Mouse (Mus musculus): ENCODE results near the gene Cdc42bpa. TPM values are rescaled to one million over a fixed set of nuclear protein-coding genes. Genes with fewer than 3 reads are reported as not detected.

Gene Cdc42bpa
- 10 to 100 TPM; 13.1 to 56.4 (median 26.7) TPM for total RNA-seq (2018; cell fraction: chromatin; rRNA removed)
- total RNA-seq (2018; cell fraction: cytosol; rRNA removed) = 1 to 10 TPM; 1.4 to 4.6 (median 3.3) TPM
- total RNA-seq (2018; cell fraction: nucleus; rRNA removed) = 10 to 100 TPM in 15 of 26 experiments, 1 to 10 TPM in 11; 5.4 to 27.4 (median 11.0) TPM
- polyA plus RNA-seq (2018) = 1.2 to 3.6 TPM (median 3.3 TPM) in 3 replicates

DNA sequence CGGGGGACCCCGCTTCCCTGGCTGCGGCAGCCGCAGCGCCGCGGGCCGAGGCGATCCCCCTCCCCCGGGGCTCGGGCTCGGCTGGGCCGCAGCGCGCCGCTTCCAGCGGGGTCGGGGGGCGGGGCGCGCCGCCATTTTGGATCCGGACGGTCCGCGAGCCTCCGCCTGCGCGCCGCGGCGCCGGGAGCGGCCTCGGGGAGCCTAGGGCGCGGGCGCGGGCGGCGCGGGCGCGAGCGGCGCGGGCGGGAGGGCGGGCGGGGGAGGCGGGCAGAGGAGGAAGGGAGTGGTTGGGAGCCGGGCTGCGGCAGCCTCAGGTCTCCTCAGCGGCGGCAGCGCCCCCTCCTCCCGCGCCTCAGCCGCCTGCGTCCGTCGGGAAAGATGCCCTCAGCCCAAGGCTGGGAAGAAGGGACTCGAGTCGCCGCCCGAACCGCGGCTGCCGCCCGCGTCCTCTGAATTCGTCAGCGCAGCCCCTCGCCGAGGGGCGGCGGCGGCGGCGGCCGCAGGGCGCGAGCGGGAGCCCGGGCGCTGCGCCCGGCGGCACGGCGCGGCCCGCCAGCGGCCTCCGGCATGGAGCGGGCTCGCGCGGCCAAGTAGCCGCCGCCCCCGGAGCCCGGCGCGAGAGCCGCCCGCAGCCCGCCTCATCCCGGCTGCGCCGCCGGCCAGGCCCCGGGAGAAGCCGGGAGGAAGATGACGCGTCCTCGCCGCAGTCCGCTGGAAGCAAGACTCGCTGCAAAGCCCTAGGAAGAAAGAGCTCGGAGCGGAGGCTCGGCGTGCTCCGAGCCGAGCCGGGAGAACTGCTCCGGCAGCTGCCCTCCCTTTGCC, at the start of gene Cdc42bpa:
Gene Cdc42bpa, plus strand, starts transcription at position 752 of the 822 bp plus-strand sequence.
- WGBS (ENCODE audit: missing documents) = under 1% methylated on average over 83 of the region's 128 CpGs
- Histone ChIP-seq H3K4me3 (ENCODE audit: inconsistent target) (peak within 1 kb of the TSS; percentile 40), H3K27ac (no peak within 1 kb of the TSS), H3K36me3 (ENCODE audit: inconsistent target) (no peaks in the 10 kb centered on the region), H3K79me2 (ENCODE audit: inconsistent target) (no peaks in the 10 kb centered on the region)

- 91% methylated on average over 4 of the region's 4 CpGs for WGBS (ENCODE audit: missing documents)
- Histone ChIP-seq H3K79me2 (ENCODE audit: inconsistent target) (no peaks in the 10 kb centered on the region), H3K4me3 (ENCODE audit: inconsistent target) (no peak overlapping the region), H3K27ac (no peak overlapping the region), H3K36me3 (ENCODE audit: inconsistent target) (no peaks in the 10 kb centered on the region)
These were observed 46.8 kb upstream of the Cdc42bpa start for GRCm38 (mm10) chr1:179913471-179913870.

DNA sequence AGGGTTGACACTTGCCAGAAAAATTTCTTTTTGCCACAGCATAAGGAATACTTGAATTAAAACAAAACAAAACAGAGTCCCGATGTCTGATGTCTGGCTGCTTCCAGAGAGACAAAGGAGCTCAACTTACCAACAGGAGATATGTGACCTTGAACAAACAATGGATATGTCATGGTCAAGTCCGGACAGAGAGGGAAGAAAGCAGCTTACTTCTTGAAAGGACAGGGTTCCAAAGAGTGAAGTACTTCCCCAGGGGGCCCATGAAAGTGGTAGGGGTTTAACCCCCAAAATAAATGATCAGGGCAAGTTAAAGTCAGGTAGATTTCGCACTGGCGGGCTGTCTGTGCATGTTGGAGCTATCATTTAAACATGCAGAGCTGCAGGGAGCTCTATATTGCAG, 43.2 kb upstream of the Cdc42bpa start:
- H3K4me3 ChIP-seq (ENCODE audit: inconsistent target) = no peak overlapping the region
- WGBS (ENCODE audit: missing documents) = 97% methylated on average over 4 of the region's 4 CpGs
- H3K27ac ChIP-seq = no peak overlapping the region
- no peaks in the 10 kb centered on the region for H3K79me2 ChIP-seq (ENCODE audit: inconsistent target)
- no peaks in the 10 kb centered on the region for H3K36me3 ChIP-seq (ENCODE audit: inconsistent target)

GRCm38 (mm10) chr1:179917481-179917880, 42.8 kb upstream of the Cdc42bpa start:
- Histone ChIP-seq H3K27ac (no peak overlapping the region), H3K4me3 (ENCODE audit: inconsistent target) (no peak overlapping the region), H3K36me3 (ENCODE audit: inconsistent target) (no peaks in the 10 kb centered on the region), H3K79me2 (ENCODE audit: inconsistent target) (no peaks in the 10 kb centered on the region)
- 86% methylated on average over 11 of the region's 11 CpGs for WGBS (ENCODE audit: missing documents)

GRCm38 (mm10) chr1:179919656-179920436, 40.4 kb upstream of the Cdc42bpa start:
- Histone ChIP-seq H3K79me2 (ENCODE audit: inconsistent target) (no peaks in the 10 kb centered on the region), H3K27ac (no peak overlapping the region), H3K36me3 (ENCODE audit: inconsistent target) (no peaks in the 10 kb centered on the region), H3K4me3 (ENCODE audit: inconsistent target) (no peak overlapping the region)
- 91% methylated on average over 8 of the region's 8 CpGs for WGBS (ENCODE audit: missing documents)

DNA sequence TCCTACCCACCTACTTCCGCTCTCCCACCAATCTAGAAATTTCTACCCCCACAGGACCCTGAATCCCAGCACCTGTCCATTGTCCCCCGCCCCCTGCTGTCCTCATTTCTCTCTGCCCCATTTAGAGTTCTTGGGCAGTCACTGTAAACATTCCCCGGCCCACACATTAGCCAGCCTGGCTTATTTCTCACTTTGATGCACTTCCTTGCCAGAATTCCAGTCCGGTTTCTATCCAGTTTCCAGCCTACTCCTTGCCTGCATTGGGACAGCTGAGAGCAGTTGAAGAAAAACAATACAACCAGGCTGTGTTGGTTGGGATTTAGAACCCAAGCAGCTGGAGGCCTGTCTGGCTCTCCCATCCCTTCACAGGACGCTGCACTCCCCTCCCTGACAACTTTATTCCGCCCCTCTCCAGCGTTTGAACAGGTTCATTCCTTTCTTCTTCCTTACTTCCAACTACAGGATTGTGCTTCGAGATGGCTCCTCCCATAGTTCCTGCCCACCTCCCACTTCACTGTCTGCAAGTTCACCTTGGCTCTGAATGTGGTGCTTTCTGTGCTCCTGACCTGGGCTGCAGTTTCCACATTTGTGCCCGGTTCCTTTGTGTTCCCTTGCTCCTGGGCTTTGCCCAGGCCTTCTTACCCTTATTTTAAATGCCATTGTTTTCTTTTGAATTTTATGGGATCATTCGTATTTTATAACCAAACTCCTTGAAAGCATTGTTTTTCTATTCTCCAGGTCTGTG, 36.4 kb upstream of the Cdc42bpa start:
- H3K79me2 ChIP-seq (ENCODE audit: inconsistent target) = no peaks in the 10 kb centered on the region
- H3K36me3 ChIP-seq (ENCODE audit: inconsistent target) = no peaks in the 10 kb centered on the region
- H3K4me3 ChIP-seq (ENCODE audit: inconsistent target) = no peak overlapping the region
- 90% methylated on average over 10 of the region's 10 CpGs for WGBS (ENCODE audit: missing documents)
- H3K27ac ChIP-seq = no peak overlapping the region

- Histone ChIP-seq H3K27ac (no peak overlapping the region), H3K79me2 (ENCODE audit: inconsistent target) (no peaks in the 10 kb centered on the region), H3K4me3 (ENCODE audit: inconsistent target) (no peak overlapping the region), H3K36me3 (ENCODE audit: inconsistent target) (no peaks in the 10 kb centered on the region)
- WGBS (ENCODE audit: missing documents) = 94% methylated on average over 6 of the region's 6 CpGs
These were observed 34.0 kb upstream of the Cdc42bpa start for GRCm38 (mm10) chr1:179926240-179926639.

DNA sequence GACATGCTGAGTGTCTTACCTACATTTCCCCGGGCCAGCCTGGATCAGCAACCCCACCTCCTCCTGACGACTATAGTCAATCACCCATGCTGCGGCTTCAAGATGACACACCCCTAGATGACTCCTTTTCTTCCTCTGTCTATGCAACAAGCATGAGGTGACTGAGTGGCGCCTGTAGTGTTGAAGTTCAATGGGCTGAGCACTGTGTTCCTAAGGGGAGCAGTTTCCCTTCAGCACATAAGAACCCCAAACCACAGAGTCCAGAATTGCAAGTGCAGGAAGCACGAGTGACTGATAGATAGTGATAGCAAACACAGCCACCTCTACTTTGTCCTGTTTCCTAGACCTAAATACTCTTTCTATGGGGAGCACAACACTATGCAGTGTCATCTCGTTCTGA, 33.2 kb upstream of the Cdc42bpa start:
- H3K4me3 ChIP-seq (ENCODE audit: inconsistent target) = no peak overlapping the region
- no peaks in the 10 kb centered on the region for H3K79me2 ChIP-seq (ENCODE audit: inconsistent target)
- H3K27ac ChIP-seq = no peak overlapping the region
- no peaks in the 10 kb centered on the region for H3K36me3 ChIP-seq (ENCODE audit: inconsistent target)
- 66% methylated on average over 6 of the region's 6 CpGs for whole genome bisulfite sequencing (ENCODE audit: missing documents)

DNA sequence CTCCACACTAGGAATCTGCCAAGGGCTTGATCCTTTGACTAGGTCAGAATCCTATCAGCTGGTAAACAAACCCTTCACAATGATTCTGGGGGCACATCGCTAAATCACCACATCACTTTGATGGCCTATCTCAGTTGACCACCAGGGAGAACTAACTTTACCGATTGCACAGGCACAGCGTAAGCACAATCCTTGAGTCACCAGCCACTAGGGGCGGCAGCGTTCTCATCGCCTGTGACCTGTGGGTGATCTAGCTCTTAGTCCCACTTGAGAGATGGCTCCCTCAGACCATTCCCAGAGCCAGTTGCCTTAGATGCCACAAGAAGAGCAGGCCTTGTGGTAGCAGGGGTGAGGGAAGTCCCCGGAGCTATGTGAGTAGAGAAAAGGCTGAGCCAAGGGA, 31.4 kb upstream of the Cdc42bpa start:
- no peak overlapping the region for H3K27ac ChIP-seq
- no peak overlapping the region for H3K4me3 ChIP-seq (ENCODE audit: inconsistent target)
- H3K79me2 ChIP-seq (ENCODE audit: inconsistent target) = no peaks in the 10 kb centered on the region
- H3K36me3 ChIP-seq (ENCODE audit: inconsistent target) = no peaks in the 10 kb centered on the region
- 79% methylated on average over 7 of the region's 7 CpGs for WGBS (ENCODE audit: missing documents)

DNA sequence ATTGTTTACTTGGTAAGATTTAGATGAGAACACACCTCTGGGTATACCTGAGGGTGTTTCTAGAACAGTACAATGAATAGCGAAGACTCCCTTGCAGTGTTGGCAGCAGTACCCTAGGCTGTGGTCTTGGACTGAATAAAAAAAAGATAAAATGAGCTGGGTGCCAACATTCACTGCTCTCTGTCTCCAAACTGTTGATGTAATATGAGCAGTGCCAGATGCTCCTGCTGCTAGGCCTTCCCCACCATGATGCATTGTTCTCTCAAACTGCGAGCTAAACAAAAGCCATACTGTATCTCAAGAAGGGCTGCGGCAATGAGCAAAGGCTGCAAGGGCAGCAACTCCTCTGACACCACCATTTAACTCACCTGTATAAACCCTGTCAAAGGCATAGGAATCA, 29.0 kb upstream of the Cdc42bpa start:
- Histone ChIP-seq H3K27ac (no peak overlapping the region), H3K4me3 (ENCODE audit: inconsistent target) (no peak overlapping the region), H3K79me2 (ENCODE audit: inconsistent target) (no peaks in the 10 kb centered on the region), H3K36me3 (ENCODE audit: inconsistent target) (no peaks in the 10 kb centered on the region)
- 97% methylated on average over 3 of the region's 3 CpGs for WGBS (ENCODE audit: missing documents)

GRCm38 (mm10) chr1:179934064-179934463, 26.2 kb upstream of the Cdc42bpa start:
- WGBS (ENCODE audit: missing documents) = 97% methylated on average over 3 of the region's 3 CpGs
- H3K27ac ChIP-seq = no peak overlapping the region
- H3K36me3 ChIP-seq (ENCODE audit: inconsistent target) = no peaks in the 10 kb centered on the region
- H3K4me3 ChIP-seq (ENCODE audit: inconsistent target) = no peak overlapping the region
- no peaks in the 10 kb centered on the region for H3K79me2 ChIP-seq (ENCODE audit: inconsistent target)

DNA sequence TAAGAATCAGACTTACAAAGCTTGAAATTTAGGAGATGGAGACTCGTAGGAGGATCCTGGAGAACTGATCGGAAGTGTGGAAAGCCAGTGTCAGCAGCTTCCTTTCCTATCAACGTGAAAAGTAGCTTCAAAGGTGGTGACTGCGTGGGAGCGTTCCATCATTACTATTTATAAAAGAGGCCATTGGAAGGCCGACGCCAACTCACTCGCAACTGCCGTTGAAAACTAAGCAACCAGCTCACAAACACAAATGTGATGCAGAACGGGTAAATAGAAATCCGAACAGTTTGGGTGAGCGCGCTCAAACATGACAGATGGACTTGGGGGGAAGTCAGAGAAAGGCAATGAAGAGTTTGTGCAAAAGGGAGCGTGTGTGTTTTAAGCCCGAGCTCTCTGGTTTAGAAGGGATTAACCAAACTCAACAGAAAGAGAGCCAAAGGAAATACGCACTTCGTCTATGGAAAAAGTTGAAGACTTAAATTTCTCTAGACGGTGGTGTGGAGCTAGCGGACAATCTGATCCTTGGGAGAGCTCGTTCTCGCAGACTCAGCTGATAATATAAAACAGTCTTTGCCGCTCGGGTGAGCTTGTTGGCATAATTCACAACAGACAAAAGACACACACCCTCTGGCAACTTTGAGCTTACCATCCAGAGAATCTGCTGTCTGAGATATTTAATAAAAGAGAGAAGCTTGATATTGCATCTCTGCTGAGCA, 20.0 kb upstream of the Cdc42bpa start:
- Histone ChIP-seq H3K4me3 (ENCODE audit: inconsistent target) (no peak overlapping the region), H3K27ac (no peak overlapping the region), H3K79me2 (ENCODE audit: inconsistent target) (no peaks in the 10 kb centered on the region), H3K36me3 (ENCODE audit: inconsistent target) (no peaks in the 10 kb centered on the region)
- 95% methylated on average over 23 of the region's 23 CpGs for WGBS (ENCODE audit: missing documents)

DNA sequence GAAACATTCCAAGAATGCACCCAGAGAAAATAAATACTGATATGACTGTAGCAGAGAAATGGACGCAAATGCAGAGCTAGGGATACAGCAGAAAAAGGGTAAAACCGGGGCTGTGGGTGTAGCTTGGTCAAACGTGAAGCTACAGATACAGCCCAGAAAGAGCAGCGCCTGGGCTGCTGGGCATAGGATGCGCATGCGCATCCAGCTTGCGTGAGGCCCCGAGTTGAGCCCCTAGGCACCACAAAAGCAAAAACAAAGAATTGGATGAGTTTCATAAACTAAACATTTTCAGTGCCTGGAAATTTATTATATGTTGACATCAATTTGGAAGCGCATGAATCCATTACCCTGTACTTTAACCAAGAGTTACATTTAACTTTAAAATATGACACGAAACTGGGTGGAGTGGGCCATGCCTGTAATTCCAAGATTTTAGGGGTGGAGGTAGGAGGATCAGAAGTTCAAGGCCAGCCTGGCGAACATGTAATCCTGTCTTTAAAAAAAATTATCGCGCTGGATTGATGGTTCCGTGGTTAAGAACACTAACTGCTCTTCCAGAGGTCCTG, 19.4 kb upstream of the Cdc42bpa start:
- Histone ChIP-seq H3K79me2 (ENCODE audit: inconsistent target) (no peaks in the 10 kb centered on the region), H3K4me3 (ENCODE audit: inconsistent target) (no peak overlapping the region), H3K36me3 (ENCODE audit: inconsistent target) (no peaks in the 10 kb centered on the region), H3K27ac (no peak overlapping the region)
- WGBS (ENCODE audit: missing documents) = 94% methylated on average over 14 of the region's 14 CpGs

DNA sequence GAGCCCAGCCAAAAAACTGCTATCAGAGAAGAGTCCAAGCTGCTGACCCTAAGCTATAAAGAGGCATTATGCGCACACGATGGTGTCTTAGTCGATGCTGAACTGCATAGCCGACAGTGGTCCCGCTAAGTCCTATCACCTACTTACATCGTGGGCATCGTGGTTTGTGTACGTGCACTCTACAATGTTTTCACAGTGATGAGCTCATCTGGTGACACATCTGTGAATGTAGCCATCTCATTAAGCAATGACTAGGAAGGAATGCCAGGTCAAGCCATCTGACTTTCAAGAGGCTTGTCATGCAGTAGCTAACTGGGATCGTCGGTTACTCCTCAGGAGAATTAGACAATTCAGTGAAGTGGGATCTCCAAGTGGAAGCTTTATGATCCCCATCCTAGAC, 15.3 kb upstream of the Cdc42bpa start:
- Histone ChIP-seq H3K27ac (no peak overlapping the region), H3K79me2 (ENCODE audit: inconsistent target) (no peaks in the 10 kb centered on the region), H3K4me3 (ENCODE audit: inconsistent target) (no peak overlapping the region), H3K36me3 (ENCODE audit: inconsistent target) (no peaks in the 10 kb centered on the region)
- WGBS (ENCODE audit: missing documents) = 94% methylated on average over 8 of the region's 10 CpGs

All from macrophage (primary cell).